Mouse (Mus musculus) inflammation-experienced regulatory T-cells, adult 6 months (primary cell): Measurements from ENCODE around the gene Vcpkmt. TPM values are rescaled to one million over a fixed set of nuclear protein-coding genes. Genes with fewer than 3 reads are reported as not detected.
"Not testable (repeated sequence)": the region's sequence is repeated elsewhere in the genome, so short reads cannot be mapped to it uniquely, and the experiment has no call there.

Experiments
- ATAC-seq: one replicate; pipeline ENCODE4 v1.8.0; 2017
- polyA plus RNA-seq, 3 experiments: library from polyadenylated mRNA; unstranded; fragments of 100-300 nt; shearing (Covaris generic); gene quantifications; one replicate each; pipeline ENCODE4 v1.2.1; 2017

Vcpkmt gene
- 10 to 100 TPM; 12.5 to 22.1 (median 14.0) TPM for polyA plus RNA-seq

DNA sequence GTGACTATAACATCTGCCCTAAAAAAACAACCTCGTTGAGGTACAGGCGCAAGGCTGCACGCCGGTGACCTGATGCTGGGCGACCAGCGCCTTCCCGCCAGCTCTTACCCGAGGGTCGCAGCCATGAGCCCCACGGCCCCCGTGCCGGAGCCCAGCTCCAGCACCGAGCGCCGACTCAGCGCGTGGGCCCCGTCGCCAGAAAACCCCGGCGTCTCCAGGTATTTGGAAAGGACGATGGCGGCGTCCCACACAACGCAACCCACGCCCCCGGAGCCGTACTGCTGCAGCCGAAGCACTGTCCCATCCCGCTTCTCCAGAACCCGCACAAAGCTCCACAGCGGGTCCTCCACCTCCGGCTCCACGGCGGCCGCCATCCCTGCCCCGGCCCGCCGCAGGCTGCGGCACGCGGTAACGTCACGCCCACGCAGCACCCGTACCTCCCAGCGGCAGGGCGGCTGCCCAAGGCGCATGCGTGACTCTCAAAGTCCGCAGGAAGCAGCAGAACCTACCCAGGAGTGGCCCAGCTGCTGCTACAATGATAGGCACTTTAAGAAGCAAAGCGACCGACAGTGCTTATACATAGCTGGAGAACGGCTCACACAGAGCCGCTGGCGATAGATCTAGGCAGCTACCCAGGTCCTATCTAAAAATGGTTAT is at the start of gene Vcpkmt:
Vcpkmt (minus strand) TSS at position 416 of the 657 bp plus-strand sequence.
- peak; percentile 94 for ATAC-seq

DNA sequence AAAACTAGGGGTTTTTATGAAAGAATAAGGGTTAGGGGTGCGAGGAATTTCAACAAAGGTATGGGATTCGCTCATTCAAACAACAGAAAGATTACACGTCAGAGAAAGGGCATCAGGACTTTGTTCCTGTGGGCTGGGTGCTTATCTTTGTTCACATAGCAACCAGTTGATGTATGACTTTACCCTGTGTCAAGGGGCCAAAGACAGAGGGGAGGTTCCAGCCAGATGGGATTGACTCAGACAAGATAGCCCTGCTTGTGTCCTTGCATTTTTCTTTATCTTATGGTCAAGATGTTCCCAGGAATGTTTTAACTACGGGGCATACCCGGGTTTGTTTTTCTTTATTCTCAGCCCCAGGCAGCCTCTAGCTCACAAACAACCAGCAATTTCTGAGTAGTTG is 35.8 kb upstream of the Vcpkmt start:
- ATAC-seq = not testable (repeated sequence)

DNA sequence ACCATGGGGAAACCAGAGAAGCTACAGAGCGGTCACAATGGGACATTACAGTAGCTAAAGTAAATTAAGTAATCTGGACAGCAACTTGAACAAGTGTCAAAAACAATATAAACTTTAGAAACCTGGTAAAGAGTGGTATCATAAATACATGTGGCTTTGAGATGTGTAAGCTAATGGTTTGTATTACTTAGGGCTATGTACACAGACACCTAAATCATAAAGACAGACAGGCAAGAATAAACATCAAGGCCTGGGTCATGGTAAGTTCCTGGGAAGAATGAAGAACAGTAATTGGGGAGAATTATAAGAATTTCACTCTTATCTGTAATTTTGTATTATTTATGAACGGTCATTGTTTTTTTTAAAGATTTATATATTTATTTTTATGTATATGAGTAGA is 21.5 kb upstream of the Vcpkmt start:
- ATAC-seq = no peak

DNA sequence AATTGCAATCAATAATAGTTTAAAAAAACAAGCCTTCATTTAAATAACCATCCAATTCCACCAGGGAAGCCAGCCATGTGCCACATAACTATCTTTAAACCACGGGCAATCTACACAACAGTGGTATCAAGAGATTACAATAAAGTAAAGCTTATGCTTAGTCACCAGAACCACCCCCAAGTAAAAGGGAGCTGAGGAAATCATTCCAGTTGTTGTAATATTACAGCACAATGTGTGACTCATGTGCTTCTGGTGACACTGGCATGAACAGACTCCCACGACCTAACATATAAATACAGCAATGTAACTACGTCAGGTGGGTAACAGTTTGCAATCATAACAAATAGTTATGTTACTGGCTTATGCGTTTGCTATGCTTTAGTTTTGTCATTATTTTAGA is 14.6 kb upstream of the Vcpkmt start:
- no peak for ATAC-seq

DNA sequence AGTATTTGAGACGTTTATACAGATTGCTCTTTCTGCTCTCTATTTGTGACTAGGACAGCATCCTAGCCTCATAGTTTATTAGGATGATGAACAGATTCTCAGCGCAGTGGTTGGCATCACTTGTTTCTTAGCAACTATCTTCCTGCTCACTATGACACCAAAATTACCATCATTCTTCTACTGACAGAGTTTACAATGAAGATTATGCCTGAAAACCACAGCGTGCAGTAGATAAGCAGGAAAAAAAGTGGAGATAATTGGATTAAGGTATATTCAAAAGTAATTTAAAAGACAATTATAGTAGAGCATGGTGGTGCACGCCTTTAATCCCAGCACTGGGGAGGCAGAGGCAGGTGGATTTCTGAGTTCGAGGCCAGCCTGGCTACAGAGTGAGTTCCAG is 10.3 kb upstream of the Vcpkmt start:
- no peak for ATAC-seq

DNA sequence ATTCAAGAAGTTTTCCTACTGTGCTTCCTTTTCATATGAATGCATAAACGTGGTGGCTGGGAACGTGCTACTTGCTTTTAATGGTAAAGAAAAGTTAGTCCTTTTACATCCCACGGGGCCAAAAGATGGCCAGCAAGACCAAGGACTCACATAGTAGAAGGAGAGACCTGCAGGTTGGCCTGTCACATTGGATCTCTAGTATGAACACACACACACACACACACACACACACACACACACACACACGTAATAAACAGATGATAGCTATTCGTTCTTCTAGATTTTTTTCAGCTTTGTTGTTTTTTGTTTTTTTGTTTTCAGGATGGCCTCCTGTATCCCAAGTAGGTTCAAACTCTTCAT is 422 bp upstream of the Vcpkmt start:
- no peak for ATAC-seq

DNA sequence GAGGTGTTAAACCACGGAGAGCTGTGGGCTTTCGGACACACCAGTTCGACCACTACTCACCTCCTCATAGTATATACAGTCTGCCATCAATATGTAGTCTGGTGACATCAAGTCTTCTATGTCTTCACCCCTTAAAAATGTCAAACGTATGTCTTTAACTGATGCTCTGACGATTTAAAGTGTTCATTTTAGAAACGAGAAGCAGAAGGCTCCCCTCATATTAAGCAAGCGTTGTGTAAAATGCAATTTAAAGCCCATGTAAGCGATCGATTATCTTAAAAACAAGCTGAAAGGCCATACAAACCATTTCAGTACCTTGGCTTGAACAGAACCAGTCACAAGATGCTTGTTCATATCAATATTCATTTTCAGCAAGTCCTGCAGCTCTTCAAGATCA is 614 bp downstream of the Vcpkmt start:
- no peak for ATAC-seq

DNA sequence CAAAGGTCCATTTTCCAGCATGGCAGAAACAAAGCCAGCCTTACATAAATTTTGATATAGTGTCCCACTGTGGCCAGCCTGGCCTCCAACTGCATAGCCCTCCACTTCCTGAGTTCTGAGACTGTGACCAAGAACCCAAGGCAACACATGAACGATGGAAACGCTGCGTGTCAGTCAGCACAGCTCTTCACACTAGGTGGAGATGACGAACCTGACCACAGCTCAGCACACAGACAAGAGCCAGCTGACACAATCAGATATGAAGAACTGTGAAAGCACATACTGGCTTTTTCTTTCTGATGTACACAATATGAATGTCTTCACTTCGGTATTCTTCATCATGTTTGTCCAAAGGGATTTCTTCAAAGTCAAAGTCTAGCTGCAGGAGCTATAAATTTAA is 3.2 kb downstream of the Vcpkmt start:
- ATAC-seq = no peak

DNA sequence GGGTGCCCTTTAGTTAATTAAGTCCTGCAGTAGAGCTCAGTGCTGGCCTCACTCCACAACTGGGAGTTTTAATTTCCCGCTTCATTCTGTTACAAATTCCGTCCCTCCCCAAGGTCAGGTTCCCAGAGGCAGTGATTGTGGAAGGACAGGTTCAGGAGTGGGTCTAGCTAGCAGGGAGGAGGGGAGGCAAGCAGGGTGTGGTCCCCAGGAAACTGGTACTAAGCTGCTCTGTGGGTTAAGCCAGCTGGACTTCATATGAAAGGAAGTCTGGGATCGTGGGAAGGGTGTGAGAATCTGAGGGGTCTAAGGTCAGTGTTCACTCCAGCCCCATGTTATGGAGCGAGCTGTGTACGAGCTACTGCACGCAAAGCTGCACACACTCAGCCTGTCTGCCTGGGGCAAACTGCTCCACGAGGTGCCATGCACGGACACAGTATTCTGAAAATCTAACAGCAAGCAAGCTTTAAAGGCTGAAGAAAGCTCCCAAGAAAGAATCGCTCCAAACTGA is 6.7 kb downstream of the Vcpkmt start:
- ATAC-seq = no peak

DNA sequence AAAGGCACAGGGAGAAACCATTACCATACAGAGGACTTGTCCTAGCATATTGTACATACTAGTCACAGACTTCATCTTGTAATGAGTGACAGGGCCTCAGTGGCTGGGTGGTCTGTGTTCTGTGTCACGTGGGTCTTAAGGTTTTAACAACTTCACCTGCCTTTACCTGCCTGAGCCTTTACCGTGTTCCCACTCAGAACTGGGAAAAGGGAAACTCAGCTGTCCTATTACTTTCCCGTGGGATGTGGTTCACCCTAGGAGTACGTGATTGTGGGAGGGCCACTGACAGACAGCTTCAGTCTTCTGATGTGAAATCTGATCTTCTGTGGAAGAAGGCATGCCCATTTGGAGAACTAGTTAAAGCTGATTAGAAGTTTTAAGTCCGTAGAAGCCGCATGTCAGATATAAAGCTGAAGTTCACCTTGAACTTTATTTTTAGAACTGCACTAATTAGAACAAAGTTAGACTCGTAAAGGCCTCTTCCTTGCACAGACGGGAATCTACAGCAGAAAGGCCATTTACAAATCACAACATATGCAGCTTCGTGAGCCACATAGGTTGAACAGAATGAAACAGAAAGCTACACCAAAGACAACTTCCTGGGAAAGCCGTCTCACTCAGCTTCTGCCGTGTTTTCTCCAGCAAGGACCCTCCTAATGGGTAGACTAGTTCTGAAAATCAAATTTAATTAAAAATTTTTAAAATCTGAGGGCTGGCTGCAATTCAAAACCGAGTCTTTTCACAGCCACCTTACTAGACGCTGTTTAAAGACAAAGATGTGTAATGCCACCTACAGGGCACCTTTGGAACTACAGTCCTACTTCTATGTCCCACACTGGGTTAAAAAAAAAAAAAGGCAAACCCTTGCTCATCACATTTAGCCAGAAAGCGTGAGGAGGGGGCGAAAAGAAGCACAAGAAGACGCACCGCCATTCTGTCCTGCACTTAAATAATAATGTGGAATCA is 8.6 kb downstream of the Vcpkmt start:
- ATAC-seq = peak; percentile 94

DNA sequence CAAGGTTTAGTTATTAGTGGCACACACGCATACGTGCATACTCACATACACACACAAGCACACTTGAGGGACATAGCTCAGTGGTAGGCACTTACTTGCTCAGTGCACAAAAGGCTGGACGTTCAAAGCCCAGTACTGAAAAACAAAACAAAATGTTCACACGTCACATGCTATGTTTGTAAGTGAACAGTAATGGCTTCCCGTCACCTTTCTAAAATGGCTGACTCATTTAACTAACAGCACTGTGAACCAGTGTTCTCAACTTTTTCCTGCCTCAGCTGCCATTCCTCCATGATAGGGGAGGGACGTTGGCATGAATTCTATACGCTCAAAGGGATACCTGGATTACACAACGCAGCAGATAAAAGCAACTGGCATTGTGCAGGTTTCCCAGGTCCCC is 9.6 kb downstream of the Vcpkmt start:
- no peak for ATAC-seq

DNA sequence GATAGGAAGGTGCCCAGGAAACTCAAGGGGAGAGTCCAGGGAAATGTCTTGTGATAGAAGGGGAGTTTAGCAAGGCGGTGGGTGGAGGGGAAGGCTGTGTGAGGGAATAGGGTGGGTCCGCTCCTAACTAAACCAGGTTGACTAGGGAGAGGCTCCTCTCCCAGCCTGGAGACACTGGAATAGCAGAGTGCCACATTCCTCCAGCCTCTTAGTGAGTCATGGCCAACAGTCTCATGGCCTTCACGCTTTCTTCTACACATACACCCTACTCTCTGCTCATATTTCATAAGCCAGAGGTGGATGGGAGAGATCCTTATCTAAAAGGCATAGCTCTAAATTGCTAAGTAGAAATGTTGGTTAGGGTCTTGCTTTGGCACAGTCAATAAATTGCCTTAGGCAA is 12.9 kb downstream of the Vcpkmt start:
- ATAC-seq = no peak

DNA sequence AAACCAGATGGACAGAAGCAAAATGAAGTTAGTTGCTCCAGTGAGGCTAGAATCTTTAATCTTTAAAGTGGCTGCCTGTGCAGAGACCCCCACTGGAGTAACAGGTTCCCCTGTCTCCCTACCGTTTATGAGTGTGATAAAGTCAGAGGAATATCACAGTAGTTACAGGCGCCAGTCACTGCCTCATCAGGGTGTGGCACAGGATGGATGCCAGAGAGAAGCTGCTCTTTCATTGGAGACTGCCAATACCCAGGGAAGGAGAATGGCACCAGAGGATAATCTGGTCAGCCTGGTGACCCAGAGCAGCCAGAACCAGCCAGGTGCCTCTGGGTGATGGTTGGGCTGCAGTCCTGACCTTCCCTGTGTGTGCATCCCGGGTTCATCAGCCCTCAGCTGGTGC is 14.6 kb downstream of the Vcpkmt start:
- no peak for ATAC-seq

DNA sequence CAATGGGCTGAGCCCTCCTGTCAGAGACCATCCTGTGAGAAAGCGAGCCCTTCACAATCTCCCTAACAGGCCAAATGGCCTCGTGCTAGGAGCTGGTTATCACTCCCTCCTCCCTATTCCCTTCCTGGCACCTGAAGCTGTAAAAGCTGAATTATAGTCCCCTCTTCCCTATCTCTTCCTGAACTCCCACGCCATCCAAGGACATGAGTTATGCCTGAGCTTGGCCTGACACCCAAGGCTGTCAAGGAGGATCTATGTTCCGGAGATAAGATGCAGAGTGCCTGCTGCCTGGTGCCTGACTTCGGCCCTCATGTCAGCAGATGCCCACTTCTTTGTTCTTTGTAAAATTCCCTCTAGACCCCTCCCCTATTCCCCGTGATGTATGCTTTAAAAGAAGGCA is 21.8 kb downstream of the Vcpkmt start:
- not testable (repeated sequence) for ATAC-seq

DNA sequence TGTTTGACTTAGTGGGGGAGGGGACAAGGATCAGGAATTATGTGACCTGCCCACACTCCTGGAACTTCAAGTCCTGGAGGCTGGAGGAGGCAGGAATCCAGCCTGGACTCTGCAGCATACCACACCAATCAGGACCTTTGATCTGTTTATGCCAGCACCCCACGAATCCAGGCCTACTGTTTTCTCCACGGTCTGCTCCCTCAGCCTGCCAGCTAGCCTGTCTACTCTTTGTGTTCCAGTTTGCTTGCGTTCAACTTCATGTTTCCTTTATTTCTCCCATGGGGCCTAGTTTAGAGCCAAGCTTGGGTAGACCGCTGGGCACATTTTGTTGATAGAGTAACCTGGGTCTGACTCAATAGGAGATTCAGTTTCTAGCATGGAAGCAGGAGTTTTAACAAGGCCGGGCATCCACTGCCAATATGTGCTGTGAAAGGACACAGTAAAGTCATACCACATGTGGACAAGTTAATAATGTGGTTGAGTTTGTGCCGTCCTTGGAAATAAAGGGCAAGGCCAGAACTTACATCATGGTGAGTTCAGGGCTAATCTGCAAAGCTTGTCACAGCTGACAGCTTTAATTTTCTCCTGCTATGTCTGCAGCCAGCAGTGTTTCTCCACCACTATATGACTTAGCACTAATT is 26.5 kb downstream of the Vcpkmt start:
- no peak for ATAC-seq

DNA sequence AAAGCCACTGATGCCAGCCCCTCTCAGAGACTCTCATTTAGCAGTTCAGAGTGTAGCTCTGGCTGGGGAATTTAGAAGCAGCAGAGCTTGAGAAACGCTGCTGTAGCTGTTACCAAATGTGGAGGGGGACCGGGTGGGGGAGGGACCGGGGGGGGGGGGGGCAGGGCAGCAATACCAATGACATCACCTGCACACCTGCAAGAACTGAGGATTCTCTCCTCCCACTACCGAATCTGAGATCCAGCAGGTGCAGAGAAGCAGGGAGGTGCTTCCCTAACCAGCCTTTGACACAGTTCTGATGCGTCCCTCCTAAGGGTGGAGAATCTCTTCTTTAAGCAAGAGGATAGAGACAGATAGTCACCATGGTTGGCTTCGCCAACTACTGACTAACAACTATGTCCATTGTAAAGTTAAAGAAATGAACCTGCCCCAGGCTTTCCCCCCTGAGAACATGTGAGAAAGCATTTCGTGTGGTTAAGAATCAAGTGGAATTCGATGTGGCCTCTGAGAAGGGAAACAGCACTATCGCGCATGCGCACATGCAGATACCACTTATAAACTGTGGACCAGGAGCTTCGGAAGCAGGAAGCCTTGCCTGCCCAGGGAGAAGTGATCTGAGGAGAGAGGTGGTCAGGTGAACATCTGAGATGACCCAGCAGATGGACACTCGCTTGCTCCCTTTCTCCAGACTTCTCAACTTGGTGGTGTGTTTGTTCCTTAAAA is 37.2 kb downstream of the Vcpkmt start:
- ATAC-seq = no peak

DNA sequence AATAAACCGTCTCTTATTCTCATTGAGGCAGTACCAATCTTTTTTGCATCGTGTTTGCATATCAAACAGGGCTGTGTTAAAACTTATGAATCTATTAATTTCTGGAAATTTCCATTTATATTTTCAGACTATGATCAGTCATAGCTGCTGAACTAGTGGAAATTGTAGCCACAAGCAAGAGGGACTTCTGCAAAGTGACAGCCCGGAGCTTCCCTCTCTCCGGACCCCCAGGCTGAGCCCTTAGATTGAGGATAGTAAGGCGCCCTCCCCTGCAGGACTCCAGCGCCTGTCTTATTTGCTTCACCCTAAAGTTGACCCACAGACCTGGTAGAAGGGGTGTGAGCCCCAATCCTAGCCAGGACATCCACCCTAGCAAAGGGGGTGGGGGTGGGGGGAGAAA is 37.8 kb downstream of the Vcpkmt start:
- ATAC-seq = no peak

DNA sequence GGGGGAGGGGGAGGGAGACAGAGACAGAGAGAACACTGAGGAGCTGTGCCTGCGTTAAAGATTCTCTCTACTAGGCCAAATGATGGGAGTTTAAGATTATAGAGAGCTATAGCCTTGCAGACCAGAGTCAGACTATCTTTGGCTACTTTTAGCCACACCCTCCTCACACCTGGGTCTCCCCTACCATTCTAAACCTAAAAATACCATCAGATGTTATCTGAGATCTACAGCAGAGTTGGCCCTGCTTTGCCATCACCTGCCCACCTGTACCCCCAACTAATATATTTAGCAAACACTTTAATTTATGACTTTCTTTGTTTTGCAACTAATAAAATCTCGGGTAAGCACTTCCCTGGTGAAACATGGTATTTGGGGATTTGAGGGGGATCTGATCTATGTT is 38.3 kb downstream of the Vcpkmt start:
- ATAC-seq = no peak

DNA sequence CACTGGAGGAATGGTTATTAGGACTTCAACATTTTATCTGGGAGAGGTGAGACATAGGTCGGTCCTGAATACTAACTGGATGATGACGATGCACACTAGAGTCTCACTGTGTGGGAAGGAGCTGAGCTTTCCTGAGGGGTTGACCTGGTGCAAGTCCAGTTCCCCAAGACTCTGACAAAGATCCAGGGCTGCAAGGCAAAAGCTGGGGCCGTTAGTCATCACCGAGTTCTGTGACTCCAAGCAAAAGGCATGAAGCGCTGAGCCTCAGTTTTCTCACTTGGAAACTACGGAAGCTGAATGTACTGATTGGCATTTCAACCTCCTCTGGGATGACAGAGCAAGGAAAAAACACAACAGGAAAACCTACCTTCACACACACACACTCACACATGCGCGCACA is 40.5 kb downstream of the Vcpkmt start:
- ATAC-seq = no peak

DNA sequence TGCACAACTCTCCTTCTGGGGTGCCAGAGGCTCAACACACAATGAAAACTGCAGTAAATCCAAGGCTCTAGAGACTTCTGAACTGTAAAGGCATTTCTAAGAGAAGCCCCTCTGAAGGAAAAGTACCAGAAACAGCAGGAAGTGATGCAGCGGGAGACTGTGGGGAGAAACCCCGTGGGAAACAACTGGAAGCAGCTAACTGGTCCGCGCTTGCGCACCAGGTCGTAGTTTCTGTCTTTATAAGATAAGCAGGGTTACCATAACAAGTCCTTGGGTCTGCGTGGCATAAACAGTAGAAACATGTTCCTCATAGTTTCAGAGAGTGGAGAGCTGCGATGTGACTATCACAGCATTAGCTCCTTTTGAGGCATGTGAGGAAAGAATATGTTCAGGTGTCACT is 41.2 kb downstream of the Vcpkmt start:
- ATAC-seq = no peak

DNA sequence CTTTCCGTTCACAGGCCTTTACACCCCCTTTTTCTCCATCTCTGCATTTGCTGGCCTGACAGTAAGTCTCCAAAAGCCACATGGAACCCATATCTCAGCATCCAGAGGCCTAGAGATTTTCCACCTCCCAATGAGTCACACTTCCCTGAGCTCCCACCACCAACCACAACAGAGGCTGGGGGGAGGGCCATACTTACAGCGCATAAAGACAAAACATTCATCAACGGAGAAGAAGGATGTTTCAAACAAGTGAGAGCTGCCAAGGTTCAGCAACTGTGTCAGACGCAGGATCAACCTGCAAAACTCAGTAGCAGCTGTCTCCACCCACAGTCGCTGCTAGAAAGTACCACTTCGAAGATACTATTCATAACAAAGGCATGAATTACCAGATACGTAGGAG is 43.5 kb downstream of the Vcpkmt start:
- ATAC-seq = peak; percentile 72

DNA sequence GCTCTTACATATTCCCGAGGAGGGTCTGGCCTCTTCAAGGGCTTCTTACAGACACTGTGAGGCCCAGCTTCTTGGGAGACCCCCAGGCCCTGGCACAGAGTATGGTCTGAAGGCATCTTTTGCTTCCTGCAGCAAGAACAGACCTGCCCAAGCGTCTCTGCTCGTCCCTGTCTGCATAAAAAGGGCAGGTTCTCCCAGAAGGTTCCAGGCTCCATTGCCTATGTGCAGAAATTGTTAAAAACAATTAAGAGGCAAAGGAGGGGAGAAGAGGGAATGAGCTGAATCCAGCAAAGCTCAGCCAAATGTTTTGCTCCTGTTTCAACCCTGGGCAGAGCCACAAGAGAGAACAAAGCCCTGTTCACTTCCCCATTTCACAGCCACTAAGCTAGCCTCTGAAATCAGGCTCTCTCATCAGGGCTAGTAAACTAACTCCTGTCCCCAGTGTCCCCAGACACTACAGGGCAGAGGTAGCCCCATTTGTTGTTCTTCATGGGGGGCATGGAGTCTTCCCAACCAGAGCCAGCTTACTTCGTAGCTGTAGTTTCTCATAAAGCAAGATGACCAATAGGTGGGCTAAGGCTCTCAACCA is 44.4 kb downstream of the Vcpkmt start:
- no peak for ATAC-seq
